Mouse (Mus musculus) monocyte, adult 2 months (primary cell): ENCODE results near the gene Tex52.
A peak's percentile ranks its signal among the peaks of the same experiment; 100 is the strongest.

Experiments
- DNase-seq, 2 experiments: peaks; one replicate each; pipeline ENCODE4 v3.0.0; 2022; ENCODE audit warnings: low spot score in 2 of 2, low read depth in 1 of 2

Tex52 gene

DNA sequence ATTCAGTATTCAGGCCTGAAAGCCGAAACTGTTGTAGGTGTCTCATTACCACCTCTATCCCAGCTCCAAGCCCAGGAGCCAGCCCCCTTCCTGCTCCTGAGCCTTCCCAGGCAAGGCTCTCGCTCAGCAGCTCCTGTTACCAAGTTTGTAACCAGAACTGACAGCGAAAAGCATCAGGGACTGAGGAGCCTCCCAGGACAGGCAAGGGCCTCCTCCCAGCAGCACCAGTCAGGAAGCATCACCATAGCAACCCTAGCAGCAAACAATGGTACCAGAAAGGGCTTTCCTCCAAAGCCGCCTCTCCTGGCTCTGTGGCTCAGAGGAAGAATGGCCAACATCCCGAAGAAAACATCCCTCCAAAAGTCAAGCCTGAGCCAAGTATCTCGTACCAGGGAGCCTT, at the start of gene Tex52, which contains the start of gene Gm44596:
Tex52 (plus strand) TSS at position 265 of the 400 bp plus-strand sequence.
Gm44596 (plus strand) TSS at position 312 of the 400 bp plus-strand sequence.
- no peak for DNase-seq

DNA sequence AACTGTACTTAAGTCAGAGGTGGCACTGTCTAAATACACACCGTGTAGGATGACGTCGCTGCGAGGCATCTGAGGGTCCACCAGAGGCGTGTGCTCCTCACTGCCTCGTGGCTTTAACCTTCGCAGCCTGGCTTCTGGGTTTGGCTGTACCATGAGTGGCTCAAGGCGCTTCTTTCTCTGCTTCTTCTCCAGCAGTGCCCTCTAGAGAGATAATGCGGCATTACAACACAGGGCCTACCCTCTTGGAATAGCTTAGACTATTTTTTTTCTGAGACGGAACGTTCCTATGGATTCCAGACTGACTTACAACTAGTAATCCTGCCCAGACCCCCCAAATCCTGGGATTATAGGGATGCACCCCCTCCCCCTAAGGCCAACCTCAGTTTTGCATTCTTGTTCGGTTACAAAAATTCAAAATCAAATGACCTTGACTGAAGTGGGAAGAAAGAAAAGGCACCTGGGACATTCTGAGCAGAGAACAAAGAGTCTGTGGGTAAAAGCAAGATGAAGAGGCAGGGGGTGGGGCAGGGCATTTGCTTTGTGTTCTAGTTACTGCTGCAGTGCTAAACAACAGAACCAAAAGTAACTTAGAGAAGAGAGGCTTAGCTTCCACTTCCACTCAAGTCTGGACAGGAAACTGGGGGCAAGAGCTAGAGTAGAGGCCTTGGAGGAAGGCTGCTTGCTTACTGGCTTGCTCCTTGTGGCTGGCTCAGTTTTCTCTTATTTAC, 40.7 kb upstream of the Tex52 start:
- DNase-seq, result peak in 1 of 2 experiments; percentile 15

- no peak for DNase-seq
These were observed 37.8 kb upstream of the Tex52 start for GRCm38 (mm10) chr6:128337467-128337866.

GRCm38 (mm10) chr6:128338876-128339275, 36.4 kb upstream of the Tex52 start:
- DNase-seq, result no peak

DNA sequence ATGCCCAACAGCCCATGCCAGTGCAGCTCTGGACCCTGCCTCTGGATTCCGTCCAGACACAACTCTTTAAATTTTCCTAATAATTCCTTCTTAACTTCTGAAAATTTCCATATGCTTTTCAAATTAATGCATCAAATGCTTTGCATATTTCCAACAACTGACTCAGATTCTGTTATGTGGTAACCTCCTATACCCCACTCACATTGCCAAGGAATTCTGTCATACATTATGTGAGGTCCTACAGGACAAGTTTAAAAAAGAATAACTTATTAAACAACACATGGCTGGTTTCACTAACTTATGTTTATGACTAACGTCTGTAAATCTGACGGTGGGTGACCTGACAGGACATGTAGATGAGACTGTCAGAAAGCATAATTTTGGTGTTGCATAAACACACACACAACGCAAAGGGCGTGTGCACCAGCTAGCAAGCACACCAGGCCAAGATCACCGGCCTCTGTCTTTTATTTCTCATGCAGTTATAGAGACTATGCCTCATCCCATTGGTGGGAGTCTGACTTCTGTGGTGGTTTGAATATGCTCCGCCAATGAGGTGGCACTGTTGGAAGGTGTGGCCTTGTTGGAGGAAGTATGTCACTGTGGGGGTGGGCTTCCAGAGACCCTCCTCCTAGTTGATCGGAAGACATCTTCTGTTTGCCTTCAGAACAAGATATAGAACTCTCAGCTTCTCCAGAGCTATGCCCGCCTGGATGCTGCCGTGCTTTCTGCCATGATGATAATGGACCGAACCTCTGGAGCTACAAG, 33.1 kb upstream of the Tex52 start:
- no peak for DNase-seq

DNA sequence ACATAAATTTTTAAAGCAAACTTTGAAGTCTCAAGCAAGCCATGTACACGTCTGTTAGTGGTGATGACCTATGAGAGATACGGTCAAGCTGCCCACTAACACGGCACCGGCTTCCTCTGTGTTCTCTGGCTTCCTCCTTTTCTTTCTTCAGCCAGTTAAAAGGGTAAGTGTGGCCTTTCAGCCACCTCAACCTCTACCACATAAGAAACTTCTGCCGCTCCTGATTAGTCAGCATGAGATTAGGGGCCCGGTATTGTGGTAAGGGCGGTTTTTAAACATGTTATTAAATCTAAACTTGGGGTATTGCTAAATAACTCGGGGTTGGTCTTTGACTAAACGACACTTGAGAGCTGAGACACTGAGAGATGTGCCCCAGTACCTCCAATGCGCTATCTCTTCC, 29.6 kb upstream of the Tex52 start:
- DNase-seq, result no peak

- no peak for DNase-seq
These were observed 28.5 kb upstream of the Tex52 start for GRCm38 (mm10) chr6:128346782-128347181.

DNA sequence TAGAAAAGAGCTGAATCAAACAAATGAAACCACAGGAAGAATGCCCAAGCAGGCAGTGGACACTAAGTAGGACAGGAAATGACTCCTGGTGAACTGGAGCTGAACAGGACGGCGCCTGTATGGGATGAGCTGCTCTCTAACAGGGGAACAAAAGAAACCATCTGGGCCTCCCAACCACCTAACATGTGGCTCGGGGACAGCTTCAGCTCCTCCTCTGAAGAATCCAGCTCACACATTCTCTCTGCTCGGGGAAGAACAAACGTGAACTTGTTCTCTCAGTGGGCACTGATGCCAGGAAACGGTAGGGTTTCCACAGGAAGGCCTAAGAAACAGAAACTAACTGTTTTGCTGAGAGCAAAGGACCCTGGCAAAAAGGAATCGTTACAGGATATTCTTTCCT, 25.5 kb upstream of the Tex52 start:
- no peak for DNase-seq

GRCm38 (mm10) chr6:128354140-128354539, 21.1 kb upstream of the Tex52 start:
- no peak for DNase-seq

- no peak for DNase-seq
These were observed 20.0 kb upstream of the Tex52 start for GRCm38 (mm10) chr6:128355201-128355681.

DNA sequence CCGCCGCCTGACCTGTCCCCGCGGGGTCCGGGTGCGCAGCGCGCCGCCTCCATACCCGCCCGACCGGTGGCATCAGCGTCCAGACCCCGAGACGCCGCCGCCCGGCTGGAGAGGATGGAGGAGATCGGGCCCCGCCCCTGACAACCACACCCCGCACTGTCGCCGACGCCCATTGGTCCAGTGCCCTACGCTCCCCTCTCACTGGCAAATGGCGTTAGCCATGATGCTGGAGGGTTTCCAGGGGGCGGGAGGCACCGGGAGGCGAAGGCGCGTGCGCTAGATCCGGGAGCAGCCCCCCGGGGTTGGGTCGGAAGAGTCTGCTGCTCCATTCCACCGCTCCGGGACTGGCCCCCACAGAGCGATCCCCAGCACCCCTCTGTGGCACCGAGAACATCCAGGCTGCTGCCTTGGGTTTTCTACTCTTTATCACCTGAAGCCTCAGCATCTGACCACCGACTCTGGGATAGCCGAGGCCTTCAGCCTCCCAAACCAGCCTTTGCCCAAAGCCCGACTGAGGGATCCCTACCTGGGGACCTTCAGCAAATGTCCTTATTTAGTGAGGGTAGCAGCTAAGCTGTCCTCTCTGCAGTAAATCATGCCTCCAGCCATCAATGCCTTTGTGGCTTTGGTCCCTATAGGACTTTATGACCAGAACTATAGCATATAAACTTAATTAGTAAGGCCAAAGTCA, 19.4 kb upstream of the Tex52 start, which contains the start of gene Tulp3:
Tulp3 (minus strand) TSS at position 126 of the 691 bp plus-strand sequence.
- peak; percentile 28 to 29 for DNase-seq

- DNase-seq, result no peak
These were observed 16.3 kb upstream of the Tex52 start for GRCm38 (mm10) chr6:128358999-128359398.

DNA sequence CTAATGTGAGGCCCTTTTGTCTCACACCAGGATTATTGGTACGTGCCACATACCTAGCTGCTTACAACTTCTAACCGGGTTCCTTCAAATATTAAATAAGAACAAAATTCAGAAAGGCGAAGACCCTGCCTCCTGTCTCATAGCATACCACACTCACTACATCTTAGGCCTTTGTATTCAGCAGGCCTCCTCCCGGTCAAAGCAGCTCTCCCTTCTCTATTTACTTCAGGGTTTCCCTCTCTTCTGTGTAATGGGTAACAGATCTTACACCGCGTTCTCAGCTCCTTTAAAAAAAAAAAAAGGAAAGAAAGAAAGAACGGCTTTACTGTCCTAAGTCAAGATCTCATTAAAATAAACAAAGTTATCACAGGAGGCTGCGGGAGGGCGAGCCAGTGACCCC, 13.4 kb upstream of the Tex52 start:
- no peak for DNase-seq

DNA sequence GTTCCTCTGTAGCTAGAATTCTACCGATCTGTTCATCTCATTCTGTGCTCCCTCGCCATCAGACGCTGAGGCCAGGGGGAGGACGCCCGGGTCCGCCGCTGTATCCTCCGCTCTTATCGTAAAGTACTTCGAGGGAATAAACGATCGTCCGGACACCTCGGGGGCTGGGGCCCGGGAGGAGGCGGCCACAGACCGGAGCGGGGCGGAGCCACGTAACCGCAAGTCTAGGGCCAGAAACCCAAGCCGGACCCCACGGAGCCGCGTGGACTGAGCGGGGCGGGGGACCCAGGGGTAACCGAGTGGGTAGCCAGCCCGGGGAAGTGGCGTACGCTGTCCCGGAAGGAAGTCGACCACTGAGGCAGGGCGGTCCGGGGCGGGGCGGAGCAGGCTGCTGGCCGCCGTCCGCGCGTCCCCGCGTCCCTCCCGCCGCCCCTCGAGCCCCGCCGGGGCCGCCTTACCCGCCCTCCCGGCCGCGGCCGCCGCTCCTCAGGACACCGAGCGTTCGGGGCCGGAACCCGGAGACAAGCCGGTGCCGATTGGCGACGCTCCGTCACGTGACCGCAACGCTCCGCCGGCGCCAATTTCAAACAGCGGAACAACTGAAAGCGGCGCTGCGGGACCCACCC, 12.8 kb upstream of the Tex52 start, which contains the start of the genes Rhno1 and Foxm1:
Rhno1 (minus strand) TSS at position 531 of the 626 bp plus-strand sequence.
Foxm1 (plus strand) TSS at position 587 of the 626 bp plus-strand sequence.
- peak in 1 of 2 experiments; percentile 67 for DNase-seq

- DNase-seq, result no peak
These were observed 12.0 kb upstream of the Tex52 start for GRCm38 (mm10) chr6:128363007-128363825.

- DNase-seq, result no peak
These were observed 10.5 kb upstream of the Tex52 start for GRCm38 (mm10) chr6:128364721-128365120.

DNA sequence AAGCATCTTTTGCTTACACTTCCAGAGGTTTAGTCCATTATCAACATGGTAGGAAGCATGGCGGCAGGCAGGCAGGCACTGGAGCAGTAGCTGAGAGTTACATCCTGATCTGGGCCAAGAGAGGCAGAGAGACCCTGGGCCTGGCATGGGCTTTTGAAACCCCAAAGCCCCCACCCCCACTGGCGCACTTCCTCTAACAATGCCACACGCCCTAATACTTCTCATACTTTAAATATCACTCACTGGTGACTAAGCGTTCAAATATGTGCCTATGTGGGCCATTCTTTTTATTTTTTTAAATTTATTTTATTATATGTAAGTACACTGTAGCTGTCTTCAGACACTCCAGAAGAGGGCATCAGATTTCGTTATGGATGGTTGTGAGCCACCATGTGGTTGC, 8.8 kb upstream of the Tex52 start:
- DNase-seq, result no peak

- DNase-seq, result no peak
These were observed 5.2 kb upstream of the Tex52 start for GRCm38 (mm10) chr6:128370040-128370439.

DNA sequence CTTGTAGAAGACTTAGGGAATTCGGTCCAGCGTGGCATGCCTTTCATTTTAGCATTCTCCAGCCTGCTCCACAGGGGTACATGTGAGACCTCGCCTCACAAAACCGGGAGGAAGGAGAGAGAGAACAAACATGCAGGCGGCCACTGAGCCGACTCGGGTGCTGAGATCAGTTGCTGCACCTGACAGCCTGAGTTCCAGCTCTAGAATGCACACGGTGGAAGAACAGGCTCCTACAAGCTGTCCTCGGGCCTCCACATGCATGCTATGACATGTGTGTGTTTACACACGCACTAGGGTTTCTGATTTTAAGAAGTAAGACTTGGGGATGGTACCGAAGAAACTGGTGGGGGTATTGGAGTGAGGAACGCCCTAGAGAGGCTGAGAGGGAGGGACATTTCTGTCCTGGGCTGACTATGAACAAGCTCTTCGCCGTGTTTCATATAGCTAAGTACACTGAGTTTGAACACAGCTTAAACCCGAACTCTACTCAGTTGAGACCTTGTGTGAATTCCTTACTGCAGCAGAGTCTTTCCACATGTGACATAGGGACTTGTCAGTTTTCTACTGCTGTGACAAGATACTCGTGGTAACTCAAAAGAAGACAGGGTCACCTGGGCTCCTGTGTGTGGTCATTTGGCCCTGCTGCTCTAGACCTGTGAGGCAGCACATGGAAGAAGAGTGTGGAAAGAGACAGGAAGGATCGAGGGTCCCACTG, 1.3 kb downstream of the Tex52 start:
- no peak for DNase-seq
